Mouse (Mus musculus) liver, embryonic 14.5 days (tissue): Measurements from ENCODE around the gene Tada2b.

Experiments
- CTCF ChIP-seq: IDR thresholded peaks from 2 replicates; pipeline ENCODE4 v1.5.1; 2016; ENCODE audit warnings: antibody characterized with exemption, low read depth, control low read depth
- EP300 ChIP-seq: IDR thresholded peaks from 2 replicates; pipeline ENCODE4 v1.6.1; 2016; ENCODE audit warnings: antibody characterized with exemption, low read depth

GRCm38 (mm10) chr5:36463391-36463790 lies 20.7 kb downstream of the Tada2b start:
- no peak for TF ChIP-seq EP300
- TF ChIP-seq CTCF: no peak
